Mouse (Mus musculus): ENCODE measurements around the gene Pcf11. TPM values are rescaled to one million over a fixed set of nuclear protein-coding genes. Genes with fewer than 3 reads are reported as not detected.

The Pcf11 gene
- total and polyA plus RNA-seq, 3 experiments, result 25.6 to 60.3 (median 34.0) TPM

GRCm38 (mm10) chr7:92624488-92624887 is 45.2 kb downstream of the Pcf11 start:
- no peak for DNase-seq (ENCODE audit: low read depth, low spot score)
- Histone ChIP-seq H3K36me3 (ENCODE audit: control insufficient read depth in 1 of 2, insufficient read depth in 2 of 2, low read length in 2 of 2) (no peaks in the 10 kb centered on the region), H3K27ac (ENCODE audit: control insufficient read depth, low read depth, low read length) (no peak overlapping the region), H3K79me2 (ENCODE audit: control insufficient read depth, insufficient read depth, low read length, poor library complexity) (no peaks in the 10 kb centered on the region), H3K4me1 (ENCODE audit: control insufficient read depth in 1 of 2, insufficient read depth in 2 of 2, low read length in 2 of 2) (no peaks in the 10 kb centered on the region), H3K9ac (ENCODE audit: control insufficient read depth, low read depth, low read length, poor library complexity, severe bottlenecking) (no peak overlapping the region), H3K9me3 (replicated peaks; ENCODE audit: insufficient read depth, low read length) (no peaks in the 10 kb centered on the region), H3K27me3 (ENCODE audit: control insufficient read depth in 1 of 2, insufficient read depth in 2 of 2, low read length in 2 of 2) (no peaks in the 10 kb centered on the region), H3K4me3 (ENCODE audit: control insufficient read depth in 1 of 2, insufficient read depth in 1 of 2, low read depth in 2 of 2, low read length in 2 of 2) (no peak overlapping the region)
- TF ChIP-seq ZC3H11A (IDR thresholded peaks at IDR 0.05; ENCODE audit: low read depth, low read length) (peak; percentile 43), CHD1 (IDR thresholded peaks at IDR 0.05; ENCODE audit: low read depth, low read length) (no peak), MAFK (IDR thresholded peaks at IDR 0.05; ENCODE audit: borderline replicate concordance, low read depth, low read length) (no peak), BHLHE40 (IDR thresholded peaks at IDR 0.05; ENCODE audit: borderline replicate concordance, low read depth, low read length) (no peak), POLR2AphosphoS2 (IDR thresholded peaks at IDR 0.05; ENCODE audit: low read length) (no peak), MEF2A (IDR thresholded peaks at IDR 0.05; ENCODE audit: extremely low read depth, insufficient replicate concordance, low read depth, low read length, poor library complexity, severe bottlenecking) (no peak), CTCF (IDR thresholded peaks at IDR 0.05 in 2 of 3, conservative IDR thresholded peaks at IDR 0.05 in 1 of 3; ENCODE audit: control insufficient read depth in 1 of 3, insufficient read depth in 1 of 3, low read depth in 2 of 3, low read length in 3 of 3, poor library complexity in 1 of 3, severe bottlenecking in 1 of 3) (peak in 2 of 3 experiments; percentile 32 to 47; a peak in 5 of 6 replicates), UBTF (IDR thresholded peaks at IDR 0.05; ENCODE audit: borderline replicate concordance, insufficient read depth, low read depth, low read length) (no peak), RAD21 (IDR thresholded peaks at IDR 0.05; ENCODE audit: low read depth, low read length) (peak; percentile 48), SMC3 (IDR thresholded peaks at IDR 0.05; ENCODE audit: low read depth, low read length) (peak; percentile 57)

DNA sequence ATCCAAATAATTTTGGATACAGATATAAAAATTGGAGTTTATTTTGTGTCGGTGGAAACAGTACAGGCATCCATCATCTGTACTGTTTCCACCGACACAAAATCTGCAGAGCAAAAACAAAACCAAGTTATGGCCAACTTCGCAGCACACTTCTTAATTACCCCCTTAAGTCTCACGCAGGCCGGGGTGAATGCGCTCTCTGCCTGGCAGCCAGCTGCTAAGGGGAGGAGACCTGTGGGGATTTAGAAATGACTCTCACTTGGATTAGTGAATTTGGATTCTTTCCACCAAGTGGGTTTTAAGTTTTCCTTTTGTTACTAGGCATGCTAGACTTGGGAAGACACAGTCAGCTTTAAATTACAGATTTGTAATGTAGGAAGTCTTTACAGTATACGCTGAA is 58.9 kb downstream of the Pcf11 start:
- no peak overlapping the region for H3K9ac ChIP-seq (ENCODE audit: control insufficient read depth, low read depth, low read length, poor library complexity, severe bottlenecking)
- H3K27ac ChIP-seq (ENCODE audit: control insufficient read depth, low read depth, low read length), result no peak overlapping the region
- H3K9me3 ChIP-seq (replicated peaks; ENCODE audit: insufficient read depth, low read length), result no peaks in the 10 kb centered on the region
- no peaks in the 10 kb centered on the region for H3K4me1 ChIP-seq (ENCODE audit: control insufficient read depth in 1 of 2, insufficient read depth in 2 of 2, low read length in 2 of 2)
- no peaks in the 10 kb centered on the region for H3K79me2 ChIP-seq (ENCODE audit: control insufficient read depth, insufficient read depth, low read length, poor library complexity)
- no peak overlapping the region for H3K4me3 ChIP-seq (ENCODE audit: control insufficient read depth in 1 of 2, insufficient read depth in 1 of 2, low read depth in 2 of 2, low read length in 2 of 2)
- H3K27me3 ChIP-seq (ENCODE audit: control insufficient read depth in 1 of 2, insufficient read depth in 2 of 2, low read length in 2 of 2), result no peaks in the 10 kb centered on the region
- TF ChIP-seq HCFC1 (IDR thresholded peaks at IDR 0.05; ENCODE audit: low read depth, low read length) (no peak), MEF2A (IDR thresholded peaks at IDR 0.05; ENCODE audit: extremely low read depth, insufficient replicate concordance, low read depth, low read length, poor library complexity, severe bottlenecking) (no peak)
- no peaks in the 10 kb centered on the region for H3K36me3 ChIP-seq (ENCODE audit: control insufficient read depth in 1 of 2, insufficient read depth in 2 of 2, low read length in 2 of 2)
- DNase-seq (ENCODE audit: low read depth, low spot score), result no peak

GRCm38 (mm10) chr7:92604961-92605360 is 64.8 kb downstream of the Pcf11 start:
- Histone ChIP-seq H3K9me3 (replicated peaks; ENCODE audit: insufficient read depth, low read length) (no peaks in the 10 kb centered on the region), H3K4me1 (ENCODE audit: control insufficient read depth in 1 of 2, insufficient read depth in 2 of 2, low read length in 2 of 2) (no peaks in the 10 kb centered on the region), H3K36me3 (ENCODE audit: control insufficient read depth in 1 of 2, insufficient read depth in 2 of 2, low read length in 2 of 2) (no peaks in the 10 kb centered on the region), H3K79me2 (ENCODE audit: control insufficient read depth, insufficient read depth, low read length, poor library complexity) (no peaks in the 10 kb centered on the region), H3K27ac (ENCODE audit: control insufficient read depth, low read depth, low read length) (no peak overlapping the region), H3K4me3 (ENCODE audit: control insufficient read depth in 1 of 2, insufficient read depth in 1 of 2, low read depth in 2 of 2, low read length in 2 of 2) (no peak overlapping the region), H3K9ac (ENCODE audit: control insufficient read depth, low read depth, low read length, poor library complexity, severe bottlenecking) (no peak overlapping the region), H3K27me3 (ENCODE audit: control insufficient read depth in 1 of 2, insufficient read depth in 2 of 2, low read length in 2 of 2) (no peaks in the 10 kb centered on the region)
- no peak for TF ChIP-seq ELF1 (IDR thresholded peaks at IDR 0.05; ENCODE audit: low read depth, low read length)
- no peak for TF ChIP-seq NRF1 (IDR thresholded peaks at IDR 0.05; ENCODE audit: insufficient read depth, low read depth, low read length, poor library complexity, severe bottlenecking)
- no peak for TF ChIP-seq MXI1 (IDR thresholded peaks at IDR 0.05; ENCODE audit: low read depth, low read length)
- TF ChIP-seq JUND (IDR thresholded peaks at IDR 0.05; ENCODE audit: low read depth, low read length), result no peak
- no peak for TF ChIP-seq MAFK (IDR thresholded peaks at IDR 0.05; ENCODE audit: borderline replicate concordance, low read depth, low read length)
- TF ChIP-seq BHLHE40 (IDR thresholded peaks at IDR 0.05; ENCODE audit: borderline replicate concordance, low read depth, low read length), result no peak
- no peak for TF ChIP-seq POLR2AphosphoS5 (IDR thresholded peaks at IDR 0.05; ENCODE audit: borderline replicate concordance, low read depth, low read length)
- DNase-seq (ENCODE audit: low read depth, low spot score), result no peak

Data from MEL (cell line).